Mouse (Mus musculus): ENCODE measurements at regions not wholly inside any gene's neighbourhood (a gene's known extent, or its start where the extent isn't known, plus 50 kb on each side); places are given as distances from the start of the nearest gene placed in this dataset.

GRCm38 (mm10) chr1:35478262-35478661 is 589.9 kb upstream of the Hs6st1 start:
- TF ChIP-seq EP300 (IDR thresholded peaks at IDR 0.05; ENCODE audit: low read depth in 1 of 2, low read length in 2 of 2): no peak
- no peak for TF ChIP-seq ELF1 (IDR thresholded peaks at IDR 0.05; ENCODE audit: low read depth, low read length)
- no peak for TF ChIP-seq TAL1 (IDR thresholded peaks at IDR 0.05; ENCODE audit: low read length)
